Mouse (Mus musculus) lung, postnatal 0 days (tissue): ENCODE results near the gene 4930449I24Rik. TPM values are rescaled to one million over a fixed set of nuclear protein-coding genes. Genes with fewer than 3 reads are reported as not detected.
"Not testable (repeated sequence)": the region's sequence is repeated elsewhere in the genome, so short reads cannot be mapped to it uniquely, and the experiment has no call there.

Experiments used
- ATAC-seq: fragments of 200-750 bp; cut with Nextera tagmentation; 2 replicates; pipeline ENCODE4 v1.8.0; 2017; ENCODE audit warnings: moderate library complexity
- DNase-seq: peaks from one replicate; pipeline ENCODE4 v3.0.0-alpha.2; 2016; ENCODE audit warnings: low spot score
- H3K27ac ChIP-seq: fragments of 300-500 bp; sonication (generic); 2 replicates; pipeline ENCODE4 v1.5.1; 2014; ENCODE audit warnings: antibody characterized with exemption, mild to moderate bottlenecking, low read length, mixed read lengths
- H3K27me3 ChIP-seq: fragments of 300-500 bp; sonication (generic); replicated peaks from 2 replicates; pipeline ENCODE4 v1.6.1; 2014; ENCODE audit warnings: low read length, mixed read lengths; ENCODE audit not compliant: insufficient read depth
- H3K36me3 ChIP-seq: fragments of 300-500 bp; sonication (generic); 2 replicates; pipeline ENCODE4 v1.6.1; 2014; ENCODE audit warnings: low read length, mixed read lengths; ENCODE audit not compliant: insufficient read depth
- H3K4me1 ChIP-seq: fragments of 300-500 bp; sonication (generic); 2 replicates; pipeline ENCODE4 v1.6.1; 2014; ENCODE audit warnings: antibody characterized with exemption, low read depth, low read length, mixed read lengths; ENCODE audit not compliant: insufficient read depth
- H3K4me2 ChIP-seq: fragments of 300-500 bp; sonication (generic); replicated peaks from 2 replicates; pipeline ENCODE4 v1.6.1; 2014; ENCODE audit warnings: low read depth, mild to moderate bottlenecking, low read length, moderate library complexity, mixed read lengths
- H3K4me3 ChIP-seq: fragments of 300-500 bp; sonication (generic); 2 replicates; pipeline ENCODE4 v1.5.1; 2014; ENCODE audit warnings: low read depth, low read length
- H3K9ac ChIP-seq: fragments of 300-500 bp; sonication (generic); replicated peaks from 2 replicates; pipeline ENCODE4 v1.6.1; 2014; ENCODE audit warnings: low read depth, mild to moderate bottlenecking
- H3K9me3 ChIP-seq: fragments of 300-500 bp; sonication (generic); 2 replicates; pipeline ENCODE4 v1.6.1; 2016; ENCODE audit warnings: low read length, mixed read lengths
- CTCF ChIP-seq: IDR thresholded peaks from 2 replicates; pipeline ENCODE4 v1.5.1; 2016; ENCODE audit warnings: antibody characterized with exemption, mild to moderate bottlenecking
- EP300 ChIP-seq: IDR thresholded peaks from 2 replicates; pipeline ENCODE4 v1.6.1; 2016; ENCODE audit warnings: antibody characterized with exemption, mild to moderate bottlenecking, control low read depth
- WGBS: fragments of 180-500 bp; shearing (Covaris S2); extraction: QIAGEN DNeasy Blood & Tissue Kit; methylation state at CpG from one replicate; pipeline ENCODE4 v1.1.7; 2014; 5-methylcytosine and 5-hydroxymethylcytosine counted together
- polyA plus RNA-seq: library from polyadenylated mRNA; unstranded; fragments of >200 nt; fragmentation: Nextera tagmentation; extraction: Ambion mirVana; gene quantifications from 2 replicates; pipeline ENCODE4 v1.2.1, GENCODE M21; 2015

The 4930449I24Rik gene
- polyA plus RNA-seq, 1 experiment from 2014 or later = not detected

GRCm38 (mm10) chr5:146471821-146472220 lies 30.4 kb upstream of the 4930449I24Rik start:
- no peak overlapping the region for H3K27ac ChIP-seq
- no peak for ATAC-seq
- DNase-seq = no peak
- H3K4me1 ChIP-seq = no peaks in the 10 kb centered on the region
- H3K9me3 ChIP-seq = no peaks in the 10 kb centered on the region
- H3K4me3 ChIP-seq = no peak overlapping the region
- H3K36me3 ChIP-seq = no peaks in the 10 kb centered on the region
- no peak overlapping the region for H3K9ac ChIP-seq
- whole genome bisulfite sequencing = 88% methylated on average over 12 of the region's 12 CpGs
- H3K27me3 ChIP-seq = no peaks in the 10 kb centered on the region
- no peak overlapping the region for H3K4me2 ChIP-seq
- TF ChIP-seq CTCF = no peak
- no peak for TF ChIP-seq EP300

- H3K27ac ChIP-seq, H3K36me3 ChIP-seq, H3K9ac ChIP-seq, H3K27me3 ChIP-seq, DNase-seq, H3K4me2 ChIP-seq, ATAC-seq, H3K4me3 ChIP-seq, H3K4me1 ChIP-seq, H3K9me3 ChIP-seq: not testable (repeated sequence)
- peak; percentile 64 for TF ChIP-seq CTCF
- 3% methylated on average over 4 of the region's 4 CpGs for WGBS
These were observed 22.6 kb upstream of the 4930449I24Rik start for GRCm38 (mm10) chr5:146479564-146479963.

GRCm38 (mm10) chr5:146481665-146482064 lies 20.5 kb upstream of the 4930449I24Rik start, which contains the start of gene Gm6408:
Gene Gm6408 (plus strand): TSS chr5:146481965.
- not testable (repeated sequence) for DNase-seq, H3K9ac ChIP-seq, H3K4me1 ChIP-seq, ATAC-seq, H3K4me2 ChIP-seq, H3K36me3 ChIP-seq, H3K27me3 ChIP-seq, H3K9me3 ChIP-seq, H3K27ac ChIP-seq, H3K4me3 ChIP-seq
- 60% methylated on average over 1 of the region's 3 CpGs for WGBS

GRCm38 (mm10) chr5:146488959-146489358 lies 13.2 kb upstream of the 4930449I24Rik start:
- H3K36me3 ChIP-seq, H3K9ac ChIP-seq, H3K4me2 ChIP-seq, H3K27me3 ChIP-seq, H3K4me3 ChIP-seq, DNase-seq, H3K9me3 ChIP-seq, H3K27ac ChIP-seq, H3K4me1 ChIP-seq, ATAC-seq: not testable (repeated sequence)
- TF ChIP-seq CTCF = peak; percentile 49
- 6% methylated on average over 3 of the region's 4 CpGs for WGBS

GRCm38 (mm10) chr5:146491063-146491462 lies 11.1 kb upstream of the 4930449I24Rik start, which contains the start of gene Gm6370:
Gene Gm6370 (plus strand): TSS chr5:146491363.
- no CpG with 5 or more reads among the region's 5 CpGs for WGBS
- not testable (repeated sequence) for H3K36me3 ChIP-seq, H3K9me3 ChIP-seq, DNase-seq, H3K4me3 ChIP-seq, ATAC-seq, H3K4me2 ChIP-seq, H3K4me1 ChIP-seq, H3K27me3 ChIP-seq, H3K9ac ChIP-seq, H3K27ac ChIP-seq

GRCm38 (mm10) chr5:146513823-146514222 lies 11.6 kb downstream of the 4930449I24Rik start, which contains the start of gene Gm3402:
Gene Gm3402 (plus strand): TSS chr5:146514123.
- H3K36me3 ChIP-seq = not testable (repeated sequence)
- WGBS = no CpG with 5 or more reads among the region's 5 CpGs

GRCm38 (mm10) chr5:146525501-146525900 lies 23.3 kb downstream of the 4930449I24Rik start, which contains the start of gene Gm3404:
Gene Gm3404 (plus strand): TSS chr5:146525801.
- not testable (repeated sequence) for ATAC-seq, H3K36me3 ChIP-seq, H3K27ac ChIP-seq, H3K4me1 ChIP-seq, H3K4me2 ChIP-seq, H3K9me3 ChIP-seq, H3K9ac ChIP-seq, H3K4me3 ChIP-seq, DNase-seq, H3K27me3 ChIP-seq
- 83% methylated on average over 1 of the region's 3 CpGs for WGBS

More at GRCm38 (mm10) chr5:146513823-146514222, 11.6 kb downstream of the 4930449I24Rik start, which contains the start of gene Gm3402:
- H3K27me3 ChIP-seq, H3K9me3 ChIP-seq, ATAC-seq, H3K27ac ChIP-seq, H3K4me1 ChIP-seq, DNase-seq, H3K4me2 ChIP-seq, H3K4me3 ChIP-seq, H3K9ac ChIP-seq: not testable (repeated sequence)

- not testable (repeated sequence) for H3K27me3 ChIP-seq, H3K4me1 ChIP-seq, H3K4me2 ChIP-seq, H3K27ac ChIP-seq, H3K9ac ChIP-seq, H3K4me3 ChIP-seq, ATAC-seq, H3K9me3 ChIP-seq, DNase-seq, H3K36me3 ChIP-seq
- 88% methylated on average over 2 of the region's 3 CpGs for WGBS
These were observed 35.1 kb downstream of the 4930449I24Rik start, which contains the start of gene Gm3409 for GRCm38 (mm10) chr5:146537347-146537746. Gene Gm3409 (plus strand): TSS chr5:146537647.
